ENCODE assay signal across 8 mouse cellular contexts in the genomic region with DNA sequence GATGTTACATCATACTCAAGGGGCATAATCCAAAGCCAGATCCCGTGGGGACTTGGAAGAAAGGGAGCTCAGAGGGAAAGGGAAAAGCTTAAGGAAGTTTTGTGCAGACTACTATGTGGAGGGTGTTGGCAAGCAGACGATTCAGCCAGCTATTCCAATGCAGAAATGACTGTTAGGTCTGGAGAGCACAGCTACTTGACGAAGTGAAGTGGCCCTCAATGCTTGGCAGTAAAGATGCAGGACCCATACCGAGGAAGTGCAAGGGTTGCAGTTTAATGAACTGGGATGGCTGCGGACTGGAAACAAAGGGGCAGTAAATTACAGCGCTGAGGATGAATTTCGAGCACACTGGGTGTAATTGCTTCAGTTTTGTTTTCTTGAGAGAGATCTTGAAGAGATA. TPM values are rescaled to one million over a fixed set of nuclear protein-coding genes. Genes with fewer than 3 reads are reported as not detected.
DNase-seq lines count a peak whose midpoint lies in the region; ATAC-seq and TF ChIP-seq lines count a peak whose summit lies in the region.

No protein-coding gene starts in this region.

- H3K4me2 ChIP-seq in hindbrain, embryonic 14.5 days (replicated peaks), result peak overlapping the region; percentile 79
- peak overlapping the region; percentile 94 for H3K4me2 ChIP-seq in lung, postnatal 0 days (replicated peaks; ENCODE audit: low read depth, low read length)

- TF ChIP-seq EP300 in lung, postnatal 0 days (IDR thresholded peaks at IDR 0.05), result 0 out of 2 replicates have a peak, but pooled peaks have one; percentile 21

- peak overlapping the region; percentile 88 for H3K4me3 ChIP-seq in erythroblast, embryonic 14.5 days (replicated peaks)
- H3K4me3 ChIP-seq in G1E (ENCODE audit: low read depth, low read length), result peak overlapping the region; percentile 96; the same call in 1 of the 2 replicates
- H3K4me3 ChIP-seq in hindbrain, embryonic 14.5 days (replicated peaks; ENCODE audit: low read length), result peak overlapping the region; percentile 89
- no peak overlapping the region for H3K4me3 ChIP-seq in lung, postnatal 0 days (ENCODE audit: low read depth, low read length)

- H3K4me1 ChIP-seq in erythroblast, embryonic 14.5 days (ENCODE audit: control insufficient read depth), result peaks cover 40% of the 10 kb centered on the region
- H3K4me1 ChIP-seq in G1E (ENCODE audit: insufficient read depth, low read depth, low read length), result peaks cover 33% of the 10 kb centered on the region
- H3K4me1 ChIP-seq in hindbrain, embryonic 14.5 days (replicated peaks; ENCODE audit: control insufficient read depth, insufficient read depth, low read length), result peaks cover 29% of the 10 kb centered on the region
- 0 out of 2 replicates have a peak, but pooled peaks cover 6% of the 10 kb centered on the region for H3K4me1 ChIP-seq in lung, postnatal 0 days (ENCODE audit: insufficient read depth, low read depth, low read length)

- H3K9ac ChIP-seq in hindbrain, embryonic 14.5 days, result peak overlapping the region; percentile 83; the same call in 1 of the 2 replicates
- no peak overlapping the region for H3K9ac ChIP-seq in lung, postnatal 0 days (replicated peaks; ENCODE audit: low read depth)

- no peak for TF ChIP-seq CTCF in G1E (IDR thresholded peaks at IDR 0.05; ENCODE audit: low read depth, low read length)
- TF ChIP-seq CTCF in lung, postnatal 0 days (IDR thresholded peaks at IDR 0.05), result no peak

- DNase-seq in G1E (ENCODE audit: low spot score), result no peak
- DNase-seq in hindbrain, embryonic 14.5 days (ENCODE audit: low spot score), result no peak
- peak; percentile 82 for DNase-seq in lung, postnatal 0 days (ENCODE audit: low spot score)
- DNase-seq in ovary, postnatal 10 days (ENCODE audit: low spot score), result no peak
- no peak for DNase-seq in spleen, postnatal 36 days (ENCODE audit: low spot score in 2 of 2)

- WGBS in hindbrain, embryonic 14.5 days, result 60% methylated on average over 7 of the region's 7 CpGs
- WGBS in lung, postnatal 0 days, result 40% methylated on average over 7 of the region's 7 CpGs

- H3K27me3 ChIP-seq in erythroblast, embryonic 14.5 days (ENCODE audit: control insufficient read depth), result no peaks in the 10 kb centered on the region
- no peaks in the 10 kb centered on the region for H3K27me3 ChIP-seq in G1E (ENCODE audit: insufficient read depth, low read length)
- no peaks in the 10 kb centered on the region for H3K27me3 ChIP-seq in hindbrain, embryonic 14.5 days (ENCODE audit: control insufficient read depth, insufficient read depth, low read length)
- H3K27me3 ChIP-seq in lung, postnatal 0 days (replicated peaks; ENCODE audit: insufficient read depth, low read length), result no peaks in the 10 kb centered on the region

- peaks cover 42% of the 10 kb centered on the region for H3K36me3 ChIP-seq in erythroblast, embryonic 14.5 days (ENCODE audit: control insufficient read depth)
- peaks cover 41% of the 10 kb centered on the region for H3K36me3 ChIP-seq in G1E (replicated peaks)
- H3K36me3 ChIP-seq in hindbrain, embryonic 14.5 days (replicated peaks; ENCODE audit: control insufficient read depth, insufficient read depth), result peaks cover 8% of the 10 kb centered on the region
- 0 out of 2 replicates have a peak, but pooled peaks cover 3% of the 10 kb centered on the region for H3K36me3 ChIP-seq in lung, postnatal 0 days (ENCODE audit: insufficient read depth, low read length)

- no peaks in the 10 kb centered on the region for H3K9me3 ChIP-seq in erythroblast, embryonic 14.5 days (ENCODE audit: control insufficient read depth, low read length)
- no peaks in the 10 kb centered on the region for H3K9me3 ChIP-seq in G1E (replicated peaks)
- no peaks in the 10 kb centered on the region for H3K9me3 ChIP-seq in hindbrain, embryonic 14.5 days (ENCODE audit: control insufficient read depth, low read length)
- H3K9me3 ChIP-seq in lung, postnatal 0 days (ENCODE audit: low read length), result no peaks in the 10 kb centered on the region

- no peak for ATAC-seq in erythroblast, adult 5-6 weeks (replicated peaks; ENCODE audit: low FRiP score, poor library complexity, severe bottlenecking)
- ATAC-seq in G1E (ENCODE audit: extremely low read depth, insufficient number of reproducible peaks, low FRiP score, poor library complexity, severe bottlenecking), result no peak
- no peak for ATAC-seq in hindbrain, embryonic 14.5 days (ENCODE audit: low FRiP score)
- ATAC-seq in lung, postnatal 0 days, result peak; percentile 18; the same call in 1 of the 2 replicates
- no peak for ATAC-seq in frontal cortex, adult (ENCODE audit: low TSS enrichment)

- no peak overlapping the region for H3K27ac ChIP-seq in hindbrain, embryonic 14.5 days
- no peak overlapping the region for H3K27ac ChIP-seq in lung, postnatal 0 days (ENCODE audit: low read length)

RNA-seq across cellular contexts. Expression of gene Mier1, which starts 1.5 kb away (rescaled TPM):
- 0.49 and 0.55 TPM in 2 replicates for polyA plus RNA-seq in erythroblast, embryonic 14.5 days (2012)
- 198 and 199 TPM in 2 replicates for total RNA-seq in erythroblast, adult 5-6 weeks (2015; ENCODE audit: low replicate concordance)
- 293 and 399 TPM in 2 replicates for total RNA-seq in erythroblast, adult 5-6 weeks (2017; ENCODE audit: low replicate concordance)
- 98.3 and 107 TPM in 2 replicates for total RNA-seq in G1E (2014; fragmentation: Nextera tagmentation)
- 55.0 and 74.0 TPM in 2 replicates for total RNA-seq in G1E (2017)
- polyA plus RNA-seq in G1E (2012), result 15.4 and 17.8 TPM in 2 replicates
- polyA plus RNA-seq in hindbrain, embryonic 14.5 days (2014; fragmentation: Nextera tagmentation; extraction: Ambion mirVana), result 31.4 and 33.2 TPM in 2 replicates
- 47.1 and 49.2 TPM in 2 replicates for polyA plus RNA-seq in lung, postnatal 0 days (2015; fragmentation: Nextera tagmentation; extraction: Ambion mirVana)

RNA-seq across cellular contexts. Expression of gene Wdr78, which starts 1.7 kb away (rescaled TPM):
- 0.08 and 0.09 TPM in 2 replicates for polyA plus RNA-seq in erythroblast, embryonic 14.5 days (2012)
- 2.9 and 3.3 TPM in 2 replicates for total RNA-seq in erythroblast, adult 5-6 weeks (2015; ENCODE audit: low replicate concordance)
- total RNA-seq in erythroblast, adult 5-6 weeks (2017; ENCODE audit: low replicate concordance), result 1.4 and 3.8 TPM in 2 replicates
- total RNA-seq in G1E (2014; fragmentation: Nextera tagmentation), result 3.8 and 5.4 TPM in 2 replicates
- 0.87 and 1.0 TPM in 2 replicates for total RNA-seq in G1E (2017)
- 0.59 and 0.81 TPM in 2 replicates for polyA plus RNA-seq in G1E (2012)
- 7.2 and 7.4 TPM in 2 replicates for polyA plus RNA-seq in hindbrain, embryonic 14.5 days (2014; fragmentation: Nextera tagmentation; extraction: Ambion mirVana)
- polyA plus RNA-seq in lung, postnatal 0 days (2015; fragmentation: Nextera tagmentation; extraction: Ambion mirVana), result 2.8 and 5.3 TPM in 2 replicates

Comparison
In these comparisons a context has a peak if more than half of its experiments do, and no peak if none do; other contexts are left out.
1. RNA of gene Mier1, which starts 1.5 kb away (polyA plus RNA-seq): 47.1 to 49.2 TPM in lung, postnatal 0 days, 31.4 to 33.2 TPM in hindbrain, embryonic 14.5 days and 15.4 to 17.8 TPM in G1E; 0.49 to 0.55 TPM in erythroblast, embryonic 14.5 days; every median in the first group is over 10 times any median in the second.